Mouse (Mus musculus): ENCODE measurements around the gene Kbtbd13. TPM values are rescaled to one million over a fixed set of nuclear protein-coding genes. Genes with fewer than 3 reads are reported as not detected.

Kbtbd13 gene
- polyA plus RNA-seq, 1 experiment, result not detected

GRCm38 (mm10) chr9:65365721-65366120 lies 25.7 kb downstream of the Kbtbd13 start:
- no peak for TF ChIP-seq GATA1 (IDR thresholded peaks at IDR 0.05; ENCODE audit: low read length)
- TF ChIP-seq TAL1 (IDR thresholded peaks at IDR 0.05; ENCODE audit: low read length), result no peak
- Histone ChIP-seq H3K4me3 (replicated peaks) (no peak overlapping the region), H3K27me3 (ENCODE audit: control insufficient read depth) (no peaks in the 10 kb centered on the region), H3K9me3 (ENCODE audit: control insufficient read depth, low read length) (no peaks in the 10 kb centered on the region), H3K36me3 (ENCODE audit: control insufficient read depth) (peaks cover 30% of the 10 kb centered on the region), H3K4me1 (ENCODE audit: control insufficient read depth) (no peaks in the 10 kb centered on the region)

GRCm38 (mm10) chr9:65363684-65364083 lies 27.8 kb downstream of the Kbtbd13 start:
- peaks cover 10% of the 10 kb centered on the region for H3K4me1 ChIP-seq (ENCODE audit: control insufficient read depth)
- no peak for TF ChIP-seq GATA1 (IDR thresholded peaks at IDR 0.05; ENCODE audit: low read length)
- no peak for TF ChIP-seq TAL1 (IDR thresholded peaks at IDR 0.05; ENCODE audit: low read length)
- peaks cover 45% of the 10 kb centered on the region for H3K36me3 ChIP-seq (ENCODE audit: control insufficient read depth)
- H3K4me3 ChIP-seq (replicated peaks), result no peak overlapping the region
- H3K27me3 ChIP-seq (ENCODE audit: control insufficient read depth), result no peaks in the 10 kb centered on the region
- H3K9me3 ChIP-seq (ENCODE audit: control insufficient read depth, low read length), result no peaks in the 10 kb centered on the region

GRCm38 (mm10) chr9:65360641-65361448 lies 30.6 kb downstream of the Kbtbd13 start, which contains the start of gene Ubap1l:
Gene Ubap1l, plus strand, starts transcription at chr9:65361041.
- peaks cover 19% of the 10 kb centered on the region for H3K4me1 ChIP-seq (ENCODE audit: control insufficient read depth)
- TF ChIP-seq GATA1 (IDR thresholded peaks at IDR 0.05; ENCODE audit: low read length), result no peak
- TF ChIP-seq TAL1 (IDR thresholded peaks at IDR 0.05; ENCODE audit: low read length), result no peak
- H3K36me3 ChIP-seq (ENCODE audit: control insufficient read depth), result peaks cover 73% of the 10 kb centered on the region
- H3K9me3 ChIP-seq (ENCODE audit: control insufficient read depth, low read length), result no peaks in the 10 kb centered on the region
- H3K27me3 ChIP-seq (ENCODE audit: control insufficient read depth), result no peaks in the 10 kb centered on the region
- H3K4me3 ChIP-seq (replicated peaks), result no peak within 1 kb of the TSS

GRCm38 (mm10) chr9:65358956-65359480 lies 32.4 kb downstream of the Kbtbd13 start:
- Histone ChIP-seq H3K9me3 (ENCODE audit: control insufficient read depth, low read length) (no peaks in the 10 kb centered on the region), H3K27me3 (ENCODE audit: control insufficient read depth) (no peaks in the 10 kb centered on the region), H3K4me1 (ENCODE audit: control insufficient read depth) (peaks cover 19% of the 10 kb centered on the region), H3K36me3 (ENCODE audit: control insufficient read depth) (peaks cover 83% of the 10 kb centered on the region), H3K4me3 (replicated peaks) (no peak overlapping the region)
- TF ChIP-seq TAL1 (IDR thresholded peaks at IDR 0.05; ENCODE audit: low read length), result peak; percentile 72
- no peak for TF ChIP-seq GATA1 (IDR thresholded peaks at IDR 0.05; ENCODE audit: low read length)

- Histone ChIP-seq H3K36me3 (ENCODE audit: control insufficient read depth) (peaks cover 81% of the 10 kb centered on the region), H3K4me3 (replicated peaks) (no peak overlapping the region), H3K4me1 (ENCODE audit: control insufficient read depth) (peaks cover 22% of the 10 kb centered on the region), H3K9me3 (ENCODE audit: control insufficient read depth, low read length) (no peaks in the 10 kb centered on the region), H3K27me3 (ENCODE audit: control insufficient read depth) (no peaks in the 10 kb centered on the region)
- TF ChIP-seq TAL1 (IDR thresholded peaks at IDR 0.05; ENCODE audit: low read length), result no peak
- TF ChIP-seq GATA1 (IDR thresholded peaks at IDR 0.05; ENCODE audit: low read length), result no peak
Measured at GRCm38 (mm10) chr9:65356971-65357370, 34.5 kb downstream of the Kbtbd13 start.

- Histone ChIP-seq H3K4me1 (ENCODE audit: control insufficient read depth) (peaks cover 22% of the 10 kb centered on the region), H3K36me3 (ENCODE audit: control insufficient read depth) (peaks cover 77% of the 10 kb centered on the region), H3K4me3 (replicated peaks) (no peak overlapping the region), H3K9me3 (ENCODE audit: control insufficient read depth, low read length) (no peaks in the 10 kb centered on the region), H3K27me3 (ENCODE audit: control insufficient read depth) (no peaks in the 10 kb centered on the region)
- TF ChIP-seq GATA1 (IDR thresholded peaks at IDR 0.05; ENCODE audit: low read length) (no peak), TAL1 (IDR thresholded peaks at IDR 0.05; ENCODE audit: low read length) (no peak)
Measured at GRCm38 (mm10) chr9:65356561-65356960, 34.9 kb downstream of the Kbtbd13 start.

GRCm38 (mm10) chr9:65353251-65353650 lies 38.2 kb downstream of the Kbtbd13 start:
- no peak for TF ChIP-seq GATA1 (IDR thresholded peaks at IDR 0.05; ENCODE audit: low read length)
- no peak for TF ChIP-seq TAL1 (IDR thresholded peaks at IDR 0.05; ENCODE audit: low read length)
- H3K36me3 ChIP-seq (ENCODE audit: control insufficient read depth), result peaks cover 52% of the 10 kb centered on the region
- H3K4me3 ChIP-seq (replicated peaks), result no peak overlapping the region
- no peaks in the 10 kb centered on the region for H3K9me3 ChIP-seq (ENCODE audit: control insufficient read depth, low read length)
- peaks cover 20% of the 10 kb centered on the region for H3K4me1 ChIP-seq (ENCODE audit: control insufficient read depth)
- no peaks in the 10 kb centered on the region for H3K27me3 ChIP-seq (ENCODE audit: control insufficient read depth)

- Histone ChIP-seq H3K36me3 (ENCODE audit: control insufficient read depth) (peaks cover 5% of the 10 kb centered on the region), H3K4me1 (ENCODE audit: control insufficient read depth) (peaks cover 36% of the 10 kb centered on the region), H3K4me3 (replicated peaks) (peak overlapping the region; percentile 85), H3K27me3 (ENCODE audit: control insufficient read depth) (peaks cover 2% of the 10 kb centered on the region), H3K9me3 (ENCODE audit: control insufficient read depth, low read length) (peaks cover 11% of the 10 kb centered on the region)
- TF ChIP-seq TAL1 (IDR thresholded peaks at IDR 0.05; ENCODE audit: low read length) (no peak), GATA1 (IDR thresholded peaks at IDR 0.05; ENCODE audit: low read length) (no peak)
Measured at GRCm38 (mm10) chr9:65347112-65347850, 44.2 kb downstream of the Kbtbd13 start.
